Mouse (Mus musculus) layer of hippocampus, postnatal 14 days (tissue): ENCODE measurements around the gene Pkhd1. TPM values are rescaled to one million over a fixed set of nuclear protein-coding genes. Genes with fewer than 3 reads are reported as not detected.

Experiments used
- total RNA-seq, 2 experiments: library from RNA; stranded (reverse); gene quantifications; 2 replicates each; pipeline ENCODE4 v1.2.3; 2021

Gene Pkhd1
- total RNA-seq, 2 experiments from 2014 or later: 0.05 to 0.18 TPM

Other genes starting within 250 kb of the Pkhd1 start
- gene Il17a, start 112.8 kb upstream of the Pkhd1 start, total RNA-seq: not detected
- gene Il17f, start 172.6 kb upstream of the Pkhd1 start, total RNA-seq: under 1 TPM; 0.55 to 0.95 TPM
- 1 to 10 TPM; 5.0 to 6.2 TPM for gene Mcm3, start 202.2 kb upstream of the Pkhd1 start, total RNA-seq